Mouse (Mus musculus) granulocyte monocyte progenitor cell, adult 5-6 weeks (primary cell): ENCODE results near the gene Ppp6r3. TPM values are rescaled to one million over a fixed set of nuclear protein-coding genes. Genes with fewer than 3 reads are reported as not detected.

Source experiments
- ATAC-seq: replicated peaks from 2 replicates; pipeline ENCODE4 v1.8.0; 2016; ENCODE audit warnings: mild to moderate bottlenecking, moderate TSS enrichment, inconsistent platforms; ENCODE audit not compliant: poor library complexity, severe bottlenecking
- total RNA-seq, 2 experiments: library from RNA; stranded (forward) in 1 of 2; stranded (reverse) in 1 of 2; fragments of 200-712, 200-1000 nt in 1 of 2; fragments of >200 nt in 1 of 2; fragmentation: Nextera tagmentation in 1 of 2; gene quantifications; 2 replicates each; pipeline ENCODE4 v1.2.3; 2014 to 2017

Ppp6r3 gene
- total RNA-seq, 2 experiments from 2014 or later = 97.9 to 106 TPM

DNA sequence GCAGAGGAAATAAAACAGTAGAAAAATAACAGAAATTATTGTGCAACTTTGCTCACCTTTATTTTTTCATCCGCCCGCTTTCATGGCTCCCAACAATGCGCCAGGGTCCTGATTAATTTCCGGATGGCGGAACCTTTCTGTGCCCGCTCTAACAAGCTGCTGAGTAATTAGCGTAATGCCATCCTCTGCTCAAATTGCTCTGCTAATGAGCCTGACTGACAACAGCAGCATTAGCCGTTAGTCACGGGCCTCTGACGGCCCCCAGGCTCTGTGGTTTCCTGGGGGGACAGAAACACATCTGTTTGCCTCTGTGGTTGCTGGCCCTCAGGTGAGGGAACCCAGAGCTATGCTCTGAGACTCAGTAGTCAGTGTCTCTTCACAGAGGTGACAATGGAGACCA, 134.5 kb downstream of the Ppp6r3 start:
- no peak for ATAC-seq

DNA sequence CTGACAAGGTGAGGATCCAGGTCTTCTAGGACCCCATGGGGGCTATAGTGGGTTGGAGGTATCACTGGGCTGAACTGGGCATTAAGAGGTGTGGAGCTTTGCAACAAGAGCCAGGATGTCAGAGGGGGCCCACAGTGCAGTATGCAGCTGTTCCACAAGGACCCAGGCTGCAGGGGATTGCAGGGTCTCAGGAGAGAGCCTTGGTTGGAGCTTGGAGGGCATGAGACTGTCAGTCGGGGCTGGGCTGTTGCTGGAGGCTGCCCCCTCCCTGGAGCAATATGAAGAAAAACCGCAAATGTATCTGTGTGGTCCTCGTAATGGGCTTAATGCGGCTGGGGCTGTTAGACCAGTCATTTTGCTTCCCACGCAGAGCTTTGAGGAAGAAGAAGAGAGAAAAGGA, 134.9 kb downstream of the Ppp6r3 start:
- no peak for ATAC-seq

DNA sequence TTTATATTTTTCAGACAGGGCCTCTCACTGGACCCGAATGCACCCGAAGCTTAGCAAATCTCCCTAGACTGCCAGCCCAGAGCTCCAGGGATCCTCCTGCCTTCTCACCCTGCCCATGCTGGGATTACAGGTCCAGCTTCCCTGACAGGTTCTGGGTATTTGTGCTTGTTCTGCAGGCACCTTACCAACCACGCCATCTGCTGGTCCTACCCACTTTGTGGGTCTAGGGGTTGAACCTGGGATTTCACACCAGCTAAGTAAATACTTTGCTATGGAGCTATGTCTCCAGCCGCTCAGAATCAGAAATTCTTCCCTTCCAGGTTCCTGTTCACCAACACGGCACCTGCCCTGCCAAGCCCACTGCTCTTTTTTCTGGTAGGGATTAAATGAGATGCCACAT, 137.6 kb downstream of the Ppp6r3 start:
- ATAC-seq = no peak

DNA sequence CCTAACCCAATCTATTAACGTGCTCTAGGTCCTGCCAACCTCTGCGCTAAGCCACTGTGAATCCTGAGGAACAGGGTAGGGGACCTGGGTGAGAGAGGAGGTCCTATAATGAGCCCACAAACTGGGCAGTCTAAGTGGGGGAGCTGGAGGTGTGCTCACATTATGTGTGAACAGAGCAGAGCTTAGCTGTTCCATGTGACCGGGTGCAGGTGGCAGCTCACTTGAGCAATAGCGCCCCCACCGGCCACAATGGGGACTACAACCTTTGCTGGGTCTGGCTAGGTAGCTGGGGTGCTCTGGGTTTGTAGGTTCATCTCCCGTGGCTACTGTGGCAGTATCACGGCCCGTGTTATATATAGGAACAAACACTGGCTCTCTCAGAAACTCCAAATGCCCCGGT, 138.7 kb downstream of the Ppp6r3 start:
- peak; percentile 63 for ATAC-seq

GRCm38 (mm10) chr19:3435824-3436223, 139.7 kb downstream of the Ppp6r3 start:
- no peak for ATAC-seq

DNA sequence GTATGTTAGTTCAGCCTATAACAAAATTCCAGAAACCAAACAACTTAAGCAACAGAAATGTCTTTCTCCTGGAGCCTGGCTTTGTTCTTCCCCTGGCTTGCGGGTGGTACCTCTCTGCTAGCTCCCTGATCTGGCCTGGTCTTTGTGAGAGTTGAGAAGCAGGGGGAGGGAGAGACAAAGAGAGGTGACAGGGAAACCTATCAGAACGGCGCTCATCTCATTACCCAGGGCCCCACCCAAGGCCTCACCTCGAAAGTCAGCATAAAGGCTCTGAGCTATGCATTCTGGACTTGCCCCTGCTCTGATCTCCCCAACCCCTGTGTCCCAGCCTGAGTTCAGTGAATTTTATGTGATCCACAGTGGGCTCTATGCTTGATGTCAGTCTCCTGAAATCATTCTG, 140.9 kb downstream of the Ppp6r3 start:
- no peak for ATAC-seq

- ATAC-seq = peak; percentile 41
Measured at GRCm38 (mm10) chr19:3434124-3434523, 141.4 kb downstream of the Ppp6r3 start.

GRCm38 (mm10) chr19:3431969-3432368, 143.6 kb downstream of the Ppp6r3 start:
- ATAC-seq = no peak

GRCm38 (mm10) chr19:3431066-3431465, 144.5 kb downstream of the Ppp6r3 start:
- no peak for ATAC-seq

- ATAC-seq = no peak
Measured at GRCm38 (mm10) chr19:3429156-3429816, 146.3 kb downstream of the Ppp6r3 start.

DNA sequence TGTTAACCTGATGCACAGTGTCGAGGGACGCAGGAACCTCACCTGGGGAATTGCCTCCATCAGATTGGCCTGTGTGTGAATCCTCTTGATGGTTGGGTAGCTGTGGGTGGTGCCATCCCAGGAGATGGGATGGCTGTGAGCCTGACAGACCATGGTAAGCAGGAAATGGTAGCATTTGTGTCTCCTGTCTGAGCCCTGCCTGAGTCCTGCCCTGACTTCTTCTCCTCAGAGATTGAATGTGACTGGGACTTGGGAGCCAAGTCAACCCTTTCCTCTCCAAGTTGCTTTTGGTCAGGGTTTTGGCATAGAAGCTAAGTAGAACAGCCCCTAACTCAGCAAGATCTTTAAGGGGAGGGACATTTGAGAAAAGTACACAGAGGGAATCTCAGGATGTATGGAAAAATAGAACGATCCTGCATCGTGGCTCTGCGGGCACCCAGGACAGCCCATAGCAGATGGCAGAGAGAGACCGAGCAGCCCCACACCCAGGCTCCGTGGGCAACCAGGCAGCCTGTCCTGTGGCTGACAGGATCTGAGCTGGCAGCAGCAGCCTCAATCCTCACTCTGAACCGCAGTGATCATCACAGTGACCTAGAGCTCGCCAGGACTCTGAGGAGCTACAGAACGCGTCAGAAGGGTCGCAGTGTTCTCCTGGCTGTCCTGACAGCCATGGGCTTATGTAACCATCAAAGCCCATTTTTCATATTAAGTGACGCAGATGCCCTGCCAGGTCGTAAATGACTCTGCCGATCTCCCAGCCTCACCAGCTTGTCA, 147.3 kb downstream of the Ppp6r3 start:
- ATAC-seq = no peak

DNA sequence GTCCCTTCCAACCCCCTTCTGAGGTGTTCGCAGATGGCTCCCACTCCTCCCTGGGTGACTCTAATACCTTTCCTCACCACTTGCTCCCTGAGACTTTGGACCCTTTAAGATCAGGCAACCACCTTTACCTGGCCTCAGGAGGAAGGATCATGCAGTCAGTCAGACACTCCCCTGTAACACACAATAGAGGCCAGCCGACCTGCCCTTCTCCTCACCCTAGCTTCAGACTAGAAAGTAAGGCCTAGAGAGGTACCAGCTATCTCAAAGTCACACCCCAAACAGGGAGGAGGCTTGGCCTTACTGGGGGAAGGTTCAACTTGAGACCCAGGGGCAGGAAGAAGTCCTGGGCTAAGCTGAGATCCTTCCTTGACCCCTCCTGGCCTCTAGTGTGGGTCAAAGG, 151.3 kb downstream of the Ppp6r3 start:
- ATAC-seq = no peak

GRCm38 (mm10) chr19:3422981-3423380, 152.6 kb downstream of the Ppp6r3 start:
- peak; percentile 96 for ATAC-seq

DNA sequence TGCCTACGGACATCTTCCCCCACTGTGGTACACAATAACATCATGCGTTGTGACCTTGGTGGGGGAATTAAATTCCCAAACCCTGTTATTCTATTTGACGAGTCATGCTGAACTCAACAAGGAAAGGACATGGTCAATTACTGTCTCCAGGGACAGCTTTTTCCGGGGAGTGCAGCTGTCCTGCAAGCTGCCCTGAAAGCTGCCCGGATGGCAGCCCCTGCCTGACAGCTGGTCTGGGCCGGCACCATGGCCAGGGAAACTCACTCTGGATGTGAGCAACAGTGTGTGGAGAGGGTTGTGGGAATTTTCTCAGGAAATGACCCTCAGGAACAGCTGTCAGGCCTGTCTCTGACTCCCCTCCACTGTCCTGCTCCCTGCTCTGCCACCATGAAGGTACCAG, 153.1 kb downstream of the Ppp6r3 start:
- no peak; the same call in 1 of the 2 replicates for ATAC-seq

DNA sequence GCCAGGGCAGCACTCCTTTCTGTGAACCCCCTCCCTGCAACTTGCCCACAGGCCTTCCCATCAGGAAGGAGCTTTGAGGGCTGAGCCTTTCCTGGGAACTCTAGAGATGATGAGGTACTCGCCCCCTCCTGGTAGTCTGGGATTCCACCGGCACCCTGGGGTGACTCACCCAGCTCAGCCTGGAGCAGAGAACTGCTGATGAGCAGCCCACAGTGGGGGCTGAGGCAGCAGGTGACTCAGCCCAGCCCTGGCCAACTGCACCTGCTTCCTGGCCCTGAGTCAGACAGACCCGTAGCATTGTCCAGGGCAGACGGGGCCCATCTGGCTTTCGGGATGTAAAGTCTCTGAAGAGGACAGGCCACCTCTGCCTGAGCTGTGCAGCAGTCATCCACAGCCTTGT, 156.3 kb downstream of the Ppp6r3 start:
- ATAC-seq = no peak

GRCm38 (mm10) chr19:3414268-3414733, 161.2 kb downstream of the Ppp6r3 start, which contains the start of gene Gal:
TSS of gene Gal (minus strand) at chr19:3414544.
- peak; percentile 82 for ATAC-seq

- no peak for ATAC-seq
Measured at GRCm38 (mm10) chr19:3405531-3406281, 169.8 kb downstream of the Ppp6r3 start.
